Mouse (Mus musculus): ENCODE measurements around the gene Tlk2.

Tlk2 gene

DNA sequence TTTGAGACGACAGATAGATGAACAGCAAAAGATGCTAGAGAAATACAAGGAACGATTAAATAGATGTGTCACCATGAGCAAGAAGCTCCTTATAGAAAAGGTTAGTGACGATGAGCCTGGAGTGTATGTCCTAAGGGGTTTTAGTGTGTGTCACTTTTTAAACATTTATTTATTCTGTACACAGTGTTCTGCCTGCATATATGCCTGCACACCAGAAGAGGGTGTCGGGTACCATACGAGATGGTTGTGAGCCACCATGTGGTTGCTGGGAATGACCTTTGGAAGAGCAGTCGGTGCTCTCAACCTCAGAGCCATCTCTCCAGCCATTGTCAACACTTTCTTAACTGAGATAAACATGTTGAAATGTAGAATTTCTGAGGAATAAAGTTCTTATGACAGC lies 68.2 kb downstream of the Tlk2 start:
- ATAC-seq (ENCODE audit: insufficient number of reproducible peaks, low FRiP score, low TSS enrichment): no peak

DNA sequence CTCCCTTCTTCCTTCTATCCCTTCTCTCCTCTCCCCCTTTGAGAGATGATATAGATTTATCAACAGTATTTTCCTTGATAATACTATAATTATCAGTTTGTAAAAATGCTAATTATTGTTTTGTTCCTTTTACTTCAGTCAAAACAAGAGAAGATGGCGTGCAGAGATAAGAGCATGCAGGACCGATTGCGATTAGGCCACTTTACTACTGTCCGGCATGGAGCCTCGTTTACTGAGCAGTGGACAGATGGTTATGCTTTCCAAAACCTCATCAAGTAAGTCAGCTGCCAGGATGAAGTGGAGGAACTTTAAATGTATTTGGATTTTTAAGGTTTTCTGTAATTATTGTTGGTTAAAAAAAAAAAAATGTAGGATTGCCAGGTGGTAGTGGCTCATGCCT lies 68.7 kb downstream of the Tlk2 start:
- ATAC-seq (ENCODE audit: insufficient number of reproducible peaks, low FRiP score, low TSS enrichment): no peak

DNA sequence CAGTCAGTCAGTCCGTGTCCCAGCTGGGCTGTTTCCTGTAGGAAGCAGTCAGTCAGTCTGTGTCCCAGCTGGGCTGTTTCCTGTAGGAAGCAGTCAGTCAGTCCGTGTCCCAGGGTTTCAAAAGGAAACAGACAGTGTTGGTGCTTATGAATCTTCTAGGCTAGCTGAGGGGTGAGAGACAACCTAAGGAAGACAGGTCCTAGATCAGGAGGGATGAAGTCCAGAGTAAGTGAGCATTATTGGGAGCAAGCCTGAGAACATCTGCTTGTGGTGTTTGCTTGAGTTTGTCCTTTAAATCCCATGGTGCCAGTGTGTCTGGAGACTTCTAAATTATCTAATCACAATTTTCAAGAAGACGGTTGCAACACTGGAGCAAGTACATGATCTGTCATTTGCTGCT lies 81.1 kb downstream of the Tlk2 start:
- no peak for ATAC-seq (ENCODE audit: insufficient number of reproducible peaks, low FRiP score, low TSS enrichment)

DNA sequence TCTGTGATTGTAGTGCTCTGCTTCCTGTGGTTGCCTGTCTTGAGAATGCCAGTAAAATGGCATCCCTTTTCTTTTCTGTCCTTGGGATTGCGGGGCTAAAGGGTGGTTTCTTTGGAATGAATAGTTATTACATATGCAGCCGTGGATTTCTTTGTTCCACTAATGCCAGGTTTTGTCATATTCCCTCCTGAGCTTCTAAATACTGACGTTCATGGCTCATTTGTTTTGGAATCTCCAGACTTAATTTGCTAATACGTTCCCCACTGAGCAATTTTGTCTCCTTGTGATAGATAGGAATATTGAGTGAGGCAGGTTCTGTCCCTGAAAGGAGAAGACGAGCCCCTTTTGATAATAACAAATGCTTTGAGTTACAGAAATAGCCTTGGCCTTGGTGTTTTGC lies 82.5 kb downstream of the Tlk2 start:
- ATAC-seq (ENCODE audit: insufficient number of reproducible peaks, low FRiP score, low TSS enrichment): no peak

DNA sequence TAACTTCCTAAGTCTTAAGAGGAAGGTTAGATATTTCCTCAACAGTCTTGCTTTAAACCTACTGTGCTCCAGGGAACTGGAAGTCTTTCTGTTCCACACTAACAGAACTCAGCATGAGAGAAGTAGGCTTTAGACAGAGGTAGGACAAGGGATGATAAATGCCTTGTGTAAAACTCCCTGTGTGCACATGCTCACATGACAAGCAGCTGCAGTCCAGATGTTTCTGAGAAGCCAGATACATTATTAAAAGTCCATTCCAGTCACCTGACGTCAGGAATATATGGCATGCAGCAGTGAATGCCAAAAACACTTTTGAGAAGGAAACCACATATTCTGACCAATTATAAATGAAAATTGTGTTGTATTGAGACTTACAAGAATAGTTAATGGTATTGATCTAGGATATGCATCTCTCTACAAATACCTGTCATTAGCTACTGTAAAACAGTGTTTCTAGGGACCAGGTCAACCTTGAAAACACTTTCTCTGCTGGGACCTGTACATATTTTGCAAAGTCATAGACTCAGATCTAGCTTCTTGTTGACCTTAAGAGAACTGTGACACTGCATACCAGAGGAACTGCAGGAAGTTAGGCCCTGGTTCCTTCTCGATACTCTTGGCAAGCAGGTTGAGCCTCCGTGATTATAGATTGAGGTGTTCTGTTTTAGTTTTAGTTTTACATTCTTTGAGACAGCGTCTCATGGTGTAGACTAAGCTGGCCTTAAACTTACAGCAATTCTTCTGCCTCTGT lies 83.2 kb downstream of the Tlk2 start:
- no peak for ATAC-seq (ENCODE audit: insufficient number of reproducible peaks, low FRiP score, low TSS enrichment)

GRCm38 (mm10) chr11:105264506-105264905 lies 85.9 kb downstream of the Tlk2 start:
- no peak for ATAC-seq (ENCODE audit: insufficient number of reproducible peaks, low FRiP score, low TSS enrichment)

- ATAC-seq (ENCODE audit: insufficient number of reproducible peaks, low FRiP score, low TSS enrichment): no peak
Measured at GRCm38 (mm10) chr11:105264988-105265387, 86.4 kb downstream of the Tlk2 start.

GRCm38 (mm10) chr11:105270155-105270554 lies 91.5 kb downstream of the Tlk2 start:
- no peak for ATAC-seq (ENCODE audit: insufficient number of reproducible peaks, low FRiP score, low TSS enrichment)

GRCm38 (mm10) chr11:105280456-105280855 lies 101.8 kb downstream of the Tlk2 start:
- no peak for ATAC-seq (ENCODE audit: insufficient number of reproducible peaks, low FRiP score, low TSS enrichment)

- no peak for ATAC-seq (ENCODE audit: insufficient number of reproducible peaks, low FRiP score, low TSS enrichment)
Measured at GRCm38 (mm10) chr11:105281291-105281690, 102.7 kb downstream of the Tlk2 start.

DNA sequence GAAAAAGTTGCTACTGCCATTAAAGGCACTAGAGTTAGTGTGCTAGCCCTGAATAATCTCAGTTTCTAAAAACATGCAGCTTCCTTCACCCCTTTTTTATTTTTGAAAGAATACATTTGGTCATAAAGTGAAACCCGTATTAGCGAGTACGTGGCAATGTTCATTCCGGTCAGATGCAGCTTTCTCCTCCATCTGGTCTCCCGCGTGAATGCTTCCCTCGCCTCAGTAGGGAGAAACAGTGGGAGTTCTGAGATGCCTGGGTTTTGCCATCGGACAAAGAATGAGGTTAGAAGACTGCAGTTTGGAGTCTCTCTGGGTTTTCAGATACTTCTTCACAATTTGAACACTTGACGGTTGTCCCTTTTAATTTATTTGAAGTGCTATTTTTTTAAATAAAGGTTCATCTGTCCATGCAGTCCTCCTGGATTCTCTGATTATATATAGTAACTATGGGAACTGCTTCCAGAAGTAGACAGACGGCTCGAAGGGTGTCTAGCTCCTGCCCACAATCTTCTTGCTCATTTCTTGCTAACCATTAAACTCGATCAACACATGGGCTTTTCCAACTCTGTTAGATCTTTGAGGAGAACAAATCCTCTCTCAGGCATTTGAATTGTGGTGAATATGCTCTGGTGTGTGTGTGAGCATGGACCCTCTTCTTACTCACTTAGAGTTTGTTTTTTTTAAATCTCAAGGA lies 103.3 kb downstream of the Tlk2 start:
- ATAC-seq (ENCODE audit: insufficient number of reproducible peaks, low FRiP score, low TSS enrichment): no peak

- ATAC-seq (ENCODE audit: insufficient number of reproducible peaks, low FRiP score, low TSS enrichment): no peak
Measured at GRCm38 (mm10) chr11:105282460-105282859, 103.9 kb downstream of the Tlk2 start.

- no peak for ATAC-seq (ENCODE audit: insufficient number of reproducible peaks, low FRiP score, low TSS enrichment)
Measured at GRCm38 (mm10) chr11:105283016-105283415, 104.4 kb downstream of the Tlk2 start.

DNA sequence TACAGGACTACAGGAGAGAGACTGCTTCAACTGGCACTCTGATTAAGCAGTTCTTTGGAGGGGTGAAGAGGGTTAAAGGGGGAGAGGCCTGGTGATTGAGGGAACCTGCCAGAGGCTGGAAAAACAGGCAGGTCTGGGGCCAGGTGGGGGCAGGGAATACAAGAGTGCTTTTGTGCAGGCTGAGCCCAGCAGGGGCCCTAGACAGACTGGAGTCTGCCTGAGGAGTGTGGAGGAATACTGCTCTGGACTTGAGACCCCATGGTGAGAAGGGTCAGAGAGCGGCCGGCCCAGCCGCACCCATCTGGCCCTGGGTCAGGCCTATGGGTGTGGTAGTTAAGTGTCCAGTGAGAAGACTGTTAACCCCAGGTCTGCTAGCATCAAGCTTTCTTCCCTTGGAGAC lies 107.1 kb downstream of the Tlk2 start:
- no peak for ATAC-seq (ENCODE audit: insufficient number of reproducible peaks, low FRiP score, low TSS enrichment)

DNA sequence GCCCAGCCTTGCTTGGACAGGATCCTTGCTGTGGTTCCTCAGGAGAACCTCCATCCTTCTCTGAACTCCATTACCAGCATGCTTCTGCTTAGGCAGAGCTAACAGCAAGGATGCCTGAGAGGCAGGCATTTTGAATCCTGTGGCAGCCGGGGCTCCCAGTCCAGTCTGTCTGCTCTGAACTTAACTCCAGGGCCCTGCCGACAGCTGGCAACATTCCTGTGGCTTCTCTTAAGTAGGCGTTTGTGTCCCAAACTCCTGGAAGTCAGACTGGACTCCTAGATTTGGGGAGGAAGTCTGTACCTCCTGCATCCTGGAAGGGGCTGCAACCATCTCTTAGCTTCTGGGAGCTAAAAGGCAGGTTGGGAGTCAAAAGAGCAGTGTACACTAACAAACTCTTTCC lies 110.8 kb downstream of the Tlk2 start:
- ATAC-seq (ENCODE audit: insufficient number of reproducible peaks, low FRiP score, low TSS enrichment): no peak

DNA sequence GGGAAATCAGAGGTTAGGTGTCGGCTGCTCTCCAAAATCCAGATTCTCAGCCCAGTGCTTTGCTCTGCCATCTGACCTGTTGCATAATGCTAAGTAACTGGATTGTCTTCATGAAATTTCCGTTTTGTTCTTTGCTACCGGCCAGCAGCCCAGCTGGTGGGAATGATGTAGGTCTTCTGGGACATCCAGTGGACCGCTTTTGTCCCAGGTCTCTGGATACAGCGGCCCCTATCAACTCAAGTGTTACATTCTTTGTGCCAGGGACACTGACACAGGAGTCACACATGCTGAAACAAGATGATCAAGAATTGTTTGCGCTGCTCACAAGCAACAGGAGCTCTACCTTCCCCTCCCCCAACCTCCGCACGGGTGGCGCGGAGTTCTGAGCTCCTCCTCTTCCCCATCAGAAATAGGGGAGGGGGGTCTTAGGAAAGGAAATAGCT lies 113.1 kb downstream of the Tlk2 start:
- no peak for ATAC-seq (ENCODE audit: insufficient number of reproducible peaks, low FRiP score, low TSS enrichment)

GRCm38 (mm10) chr11:105292124-105293071 lies 113.8 kb downstream of the Tlk2 start, which contains the start of gene Mrc2:
Gene Mrc2, plus strand, starts transcription at chr11:105292643.
- no peak for ATAC-seq (ENCODE audit: insufficient number of reproducible peaks, low FRiP score, low TSS enrichment)

DNA sequence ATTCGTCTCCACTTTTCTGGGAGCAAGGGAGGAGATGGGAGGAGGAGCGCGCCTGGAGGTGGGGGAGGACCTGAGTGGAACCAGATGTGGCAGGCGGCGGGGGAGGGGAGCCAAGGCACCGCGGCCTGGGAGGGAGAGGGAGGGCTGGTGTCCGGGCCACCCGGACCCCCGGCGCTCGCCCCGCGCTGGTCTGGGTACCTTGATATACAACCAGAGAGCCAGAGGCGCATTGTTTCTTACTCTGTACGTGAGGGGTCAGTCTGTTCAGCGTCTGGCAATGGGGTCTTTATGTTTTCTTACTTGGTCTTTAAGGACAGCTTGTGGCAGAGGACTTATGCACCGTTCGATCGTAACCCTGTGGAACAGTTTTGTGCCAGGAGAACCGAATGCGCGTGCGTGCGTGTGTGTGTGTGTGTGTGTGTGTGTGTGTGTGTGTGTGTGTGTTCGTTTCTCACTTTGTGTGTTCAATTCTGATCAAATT lies 114.5 kb downstream of the Tlk2 start:
- ATAC-seq (ENCODE audit: insufficient number of reproducible peaks, low FRiP score, low TSS enrichment): no peak

DNA sequence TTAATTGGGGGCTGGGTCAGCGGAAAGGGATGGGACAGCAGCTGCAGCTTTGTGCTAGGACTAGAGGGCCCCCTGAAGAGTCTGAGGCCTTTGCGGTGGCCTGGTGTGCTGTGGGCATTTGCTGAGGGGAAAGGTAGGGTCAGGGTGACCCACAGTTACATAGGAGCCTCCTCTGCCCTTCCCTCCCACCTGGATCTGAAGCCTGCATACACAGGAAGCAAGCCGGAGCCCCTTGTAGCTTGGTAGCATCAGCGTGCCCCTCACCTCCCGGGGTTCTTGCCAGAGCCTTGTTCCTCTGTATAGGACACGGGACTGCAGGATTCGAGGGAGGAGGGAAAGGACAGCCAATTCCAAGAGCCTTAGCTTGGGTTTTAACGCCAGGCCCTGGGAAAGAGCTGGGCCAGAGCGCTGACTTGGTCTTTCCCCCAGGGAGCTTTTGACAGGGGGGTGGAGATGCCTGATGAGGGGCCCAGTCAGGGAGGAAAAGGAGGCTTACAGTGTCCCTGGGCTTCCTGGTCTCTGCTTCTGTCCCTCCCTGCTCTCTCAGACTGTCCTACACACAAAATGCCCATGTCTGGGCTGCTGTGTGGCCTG lies 115.4 kb downstream of the Tlk2 start:
- no peak for ATAC-seq (ENCODE audit: insufficient number of reproducible peaks, low FRiP score, low TSS enrichment)

- ATAC-seq (ENCODE audit: insufficient number of reproducible peaks, low FRiP score, low TSS enrichment): no peak
Measured at GRCm38 (mm10) chr11:105296084-105296483, 117.5 kb downstream of the Tlk2 start.

All from cerebellum, adult (tissue).